ENCODE assay signal across 10 mouse cellular contexts in the genomic region with DNA sequence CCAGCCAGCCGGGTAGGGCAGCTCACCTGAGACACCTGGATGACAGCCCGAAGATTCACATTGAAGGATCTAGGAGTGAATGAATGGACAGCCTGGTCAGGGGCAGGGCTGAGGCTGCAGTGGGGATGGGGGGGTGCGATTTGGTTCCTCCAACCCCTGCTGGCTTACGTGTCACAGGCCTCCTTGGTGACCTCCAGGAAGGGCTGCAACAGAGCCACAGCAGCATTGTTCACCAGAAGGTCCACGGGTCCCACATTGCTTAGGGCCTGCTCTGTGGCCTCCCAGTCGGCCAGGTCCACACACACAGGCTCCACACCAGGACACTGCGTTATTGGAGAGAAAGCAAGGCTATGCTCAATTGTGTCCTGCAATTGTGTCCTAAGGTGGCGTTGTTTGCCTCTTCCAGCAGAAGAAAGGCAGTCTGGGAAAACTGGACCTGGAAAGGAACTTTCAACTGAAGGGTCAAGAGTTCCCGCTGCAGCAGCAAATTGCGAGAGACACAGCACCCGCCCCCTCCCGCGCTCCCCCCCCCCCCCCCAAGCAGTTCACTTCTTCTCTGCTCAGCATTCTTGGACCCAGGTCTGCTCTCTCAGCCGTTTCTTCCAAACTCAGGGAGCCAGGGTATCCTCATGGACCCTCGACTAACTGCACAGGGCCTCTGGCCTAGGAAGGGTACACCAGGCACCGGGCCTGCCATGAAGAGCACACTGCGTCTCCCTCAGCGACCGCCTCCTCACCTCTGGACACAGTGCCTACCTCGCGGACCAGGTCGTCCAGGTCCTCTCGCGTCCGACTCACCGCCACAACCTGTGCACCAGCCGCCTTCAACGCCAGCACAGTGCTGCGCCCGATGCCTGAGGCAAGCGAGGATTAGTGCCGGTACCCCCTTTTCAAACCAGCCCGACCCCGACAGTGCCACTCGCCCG. TPM values are rescaled to one million over a fixed set of nuclear protein-coding genes. Genes with fewer than 3 reads are reported as not detected.
DNase-seq lines count a peak whose midpoint lies in the region; ATAC-seq lines count a peak whose summit lies in the region.
"Had no signal": no experiment of that assay in that cellular context is flagged by ENCODE, and none has a peak within 500 bp of the region (broad histone marks: within the 10 kb centered on the region; RNA-seq: fewer than 3 reads in every experiment).

No protein-coding gene starts in this region.

- peak overlapping the region; percentile 73 for H3K9ac ChIP-seq in heart, embryonic 13.5 days

- H3K27me3 ChIP-seq in heart, embryonic 13.5 days (replicated peaks), result peaks cover 72% of the 10 kb centered on the region
- H3K27me3 ChIP-seq: Patski had no signal

- no peak overlapping the region for H3K27ac ChIP-seq in heart, embryonic 13.5 days (replicated peaks)
- H3K27ac ChIP-seq in brown adipose tissue, adult 24 weeks (replicated peaks; ENCODE audit: low read depth, low read length), result no peak overlapping the region

- WGBS in heart, embryonic 13.5 days, result 19% methylated on average over 34 of the region's 36 CpGs

- H3K4me3 ChIP-seq in heart, embryonic 13.5 days, result peak overlapping the region; percentile 59
- H3K4me3 ChIP-seq in brown adipose tissue, adult 24 weeks (ENCODE audit: insufficient read depth, low read depth, low read length), result peak overlapping the region; percentile 62

- DNase-seq in heart, postnatal 25 days (ENCODE audit: low spot score), result no peak
- DNase-seq in layer of hippocampus, postnatal 10 days (ENCODE audit: low spot score in 2 of 2), result no peak
- no peak for DNase-seq in urinary bladder, postnatal 25 days (ENCODE audit: low spot score)
- DNase-seq in layer of hippocampus, adult 18-20 months (ENCODE audit: low spot score in 2 of 2), result no peak

- H3K9me3 ChIP-seq in heart, embryonic 13.5 days, result no peaks in the 10 kb centered on the region

- no peaks in the 10 kb centered on the region for H3K36me3 ChIP-seq in heart, embryonic 13.5 days

- H3K4me1 ChIP-seq in heart, embryonic 13.5 days, result peaks cover 22% of the 10 kb centered on the region
- H3K4me1 ChIP-seq in brown adipose tissue, adult 24 weeks (ENCODE audit: control insufficient read depth, insufficient read depth, insufficient read length, low read length), result peaks cover 5% of the 10 kb centered on the region

- intact Hi-C loops in heart, postnatal 25 days (cut with DNase I), result no loop called here

- peak; percentile 2; the same call in 1 of the 2 replicates for ATAC-seq in heart, embryonic 13.5 days (ENCODE audit: extremely low read depth, insufficient number of reproducible peaks, low FRiP score, low TSS enrichment)
- peak; percentile 35 for ATAC-seq in inflammation-experienced regulatory T-cells, adult 6 months
- peak; percentile 40 for ATAC-seq in megakaryocyte-erythroid progenitor cell, adult 5-6 weeks (replicated peaks; ENCODE audit: low FRiP score, low TSS enrichment, poor library complexity, severe bottlenecking)

- H3K4me2 ChIP-seq in heart, embryonic 13.5 days, result peak overlapping the region; percentile 79

RNA-seq across cellular contexts. Expression of a gene that starts 0.6 kb away (rescaled TPM):
- 7.5 and 7.6 TPM in 2 replicates for polyA plus RNA-seq in heart, embryonic 13.5 days (2015; fragmentation: Nextera tagmentation; extraction: Ambion mirVana)
- 1 to 10 TPM; 6.8 to 7.5 TPM for total RNA-seq in heart, postnatal 25 days (2021)
- polyA plus RNA-seq in brown adipose tissue, adult 24 weeks (2012; ENCODE audit: insufficient read depth, insufficient read length, missing spikeins), result 9.4 and 15.5 TPM in 2 replicates
- polyA plus RNA-seq in inflammation-experienced regulatory T-cells, adult 6 months (2017; shearing (Covaris generic)), result 10 to 100 TPM; 20.5 to 29.7 (median 26.5) TPM
- total RNA-seq in megakaryocyte-erythroid progenitor cell, adult 5-6 weeks (2014; fragmentation: Nextera tagmentation), result 12.7 and 14.9 TPM in 2 replicates
- total RNA-seq in megakaryocyte-erythroid progenitor cell, adult 5-6 weeks (2017), result 6.2 and 10.2 TPM in 2 replicates
- 10 to 100 TPM in 1 of 2 experiments, 1 to 10 TPM in 1; 7.8 to 10.2 TPM for total RNA-seq in layer of hippocampus, postnatal 10 days (2021)
- 10 to 100 TPM; 12.3 to 13.6 TPM for total RNA-seq in layer of hippocampus, adult 18-20 months (2021)

RNA-seq across cellular contexts. Expression of a gene that starts 5.2 kb away (rescaled TPM):
- 6.4 and 9.8 TPM in 2 replicates for polyA plus RNA-seq in heart, embryonic 13.5 days (2015; fragmentation: Nextera tagmentation; extraction: Ambion mirVana)
- total RNA-seq in heart, postnatal 25 days (2021), result 1 to 10 TPM; 1.2 to 1.8 TPM
- polyA plus RNA-seq in brown adipose tissue, adult 24 weeks (2012; ENCODE audit: insufficient read depth, insufficient read length, missing spikeins), result 1.9 and 2.5 TPM in 2 replicates
- polyA plus RNA-seq in inflammation-experienced regulatory T-cells, adult 6 months (2017; shearing (Covaris generic)), result not detected
- 1.6 and 2.9 TPM in 2 replicates for total RNA-seq in megakaryocyte-erythroid progenitor cell, adult 5-6 weeks (2014; fragmentation: Nextera tagmentation)
- not detected in 2 replicates for total RNA-seq in megakaryocyte-erythroid progenitor cell, adult 5-6 weeks (2017)
- total RNA-seq in layer of hippocampus, postnatal 10 days (2021), result 100 to 1,000 TPM; 247 to 249 TPM
- 10 to 100 TPM; 32.0 to 40.0 TPM for total RNA-seq in layer of hippocampus, adult 18-20 months (2021)
- total RNA-seq: neutrophil, adult 5-6 weeks had no signal

RNA-seq across cellular contexts. Expression of a gene that starts 5.4 kb away (rescaled TPM):
- 2.1 and 3.8 TPM in 2 replicates for polyA plus RNA-seq in heart, embryonic 13.5 days (2015; fragmentation: Nextera tagmentation; extraction: Ambion mirVana)
- 10 to 100 TPM; 16.7 to 22.1 TPM for total RNA-seq in heart, postnatal 25 days (2021)
- polyA plus RNA-seq in brown adipose tissue, adult 24 weeks (2012; ENCODE audit: insufficient read depth, insufficient read length, missing spikeins), result 20.9 and 26.0 TPM in 2 replicates
- polyA plus RNA-seq in inflammation-experienced regulatory T-cells, adult 6 months (2017; shearing (Covaris generic)), result not detected
- total RNA-seq in megakaryocyte-erythroid progenitor cell, adult 5-6 weeks (2014; fragmentation: Nextera tagmentation), result not detected in 2 replicates
- total RNA-seq in megakaryocyte-erythroid progenitor cell, adult 5-6 weeks (2017), result not detected in 2 replicates
- total RNA-seq in layer of hippocampus, postnatal 10 days (2021), result 1 to 10 TPM; 2.6 to 2.8 TPM
- 1 to 10 TPM; 1.2 to 1.7 TPM for total RNA-seq in layer of hippocampus, adult 18-20 months (2021)

RNA-seq across cellular contexts. Expression of a gene that starts 12.8 kb away (rescaled TPM):
- 27.8 and 28.1 TPM in 2 replicates for polyA plus RNA-seq in heart, embryonic 13.5 days (2015; fragmentation: Nextera tagmentation; extraction: Ambion mirVana)
- total RNA-seq in heart, postnatal 25 days (2021), result 1 to 10 TPM; 5.6 to 6.2 TPM
- polyA plus RNA-seq in brown adipose tissue, adult 24 weeks (2012; ENCODE audit: insufficient read depth, insufficient read length, missing spikeins), result 3.0 and 6.2 TPM in 2 replicates
- 10 to 100 TPM; 19.4 to 39.4 (median 20.8) TPM for polyA plus RNA-seq in inflammation-experienced regulatory T-cells, adult 6 months (2017; shearing (Covaris generic))
- 25.3 and 34.4 TPM in 2 replicates for total RNA-seq in megakaryocyte-erythroid progenitor cell, adult 5-6 weeks (2014; fragmentation: Nextera tagmentation)
- 37.0 and 38.1 TPM in 2 replicates for total RNA-seq in megakaryocyte-erythroid progenitor cell, adult 5-6 weeks (2017)
- 10 to 100 TPM; 61.1 to 71.1 TPM for total RNA-seq in layer of hippocampus, postnatal 10 days (2021)
- total RNA-seq in layer of hippocampus, adult 18-20 months (2021), result 10 to 100 TPM; 49.1 to 60.5 TPM

RNA-seq across cellular contexts. Expression of a gene that starts 13.0 kb away (rescaled TPM):
- 120 and 122 TPM in 2 replicates for polyA plus RNA-seq in heart, embryonic 13.5 days (2015; fragmentation: Nextera tagmentation; extraction: Ambion mirVana)
- total RNA-seq in heart, postnatal 25 days (2021), result 10 to 100 TPM; 31.2 to 35.7 TPM
- 66.6 and 68.4 TPM in 2 replicates for polyA plus RNA-seq in brown adipose tissue, adult 24 weeks (2012; ENCODE audit: insufficient read depth, insufficient read length, missing spikeins)
- 100 to 1,000 TPM; 154 to 181 (median 169) TPM for polyA plus RNA-seq in inflammation-experienced regulatory T-cells, adult 6 months (2017; shearing (Covaris generic))
- total RNA-seq in megakaryocyte-erythroid progenitor cell, adult 5-6 weeks (2014; fragmentation: Nextera tagmentation), result 132 and 157 TPM in 2 replicates
- 95.0 and 99.4 TPM in 2 replicates for total RNA-seq in megakaryocyte-erythroid progenitor cell, adult 5-6 weeks (2017)
- 10 to 100 TPM; 30.1 to 32.0 TPM for total RNA-seq in layer of hippocampus, postnatal 10 days (2021)
- total RNA-seq in layer of hippocampus, adult 18-20 months (2021), result 10 to 100 TPM; 15.8 to 18.7 TPM

Comparison
In these comparisons a context has a peak if more than half of its experiments do, and no peak if none do; other contexts are left out.
1. RNA of a gene that starts 5.2 kb away (total RNA-seq): 247 to 249 TPM in layer of hippocampus, postnatal 10 days and 32.0 to 40.0 TPM in layer of hippocampus, adult 18-20 months; 1.2 to 1.8 TPM in heart, postnatal 25 days and 1.6 to 2.9 TPM in megakaryocyte-erythroid progenitor cell, adult 5-6 weeks; every median in the first group is over 4 times any median in the second.
2. RNA of a gene that starts 5.4 kb away (total RNA-seq): 16.7 to 22.1 TPM in heart, postnatal 25 days; 2.6 to 2.8 TPM in layer of hippocampus, postnatal 10 days, 1.2 to 1.7 TPM in layer of hippocampus, adult 18-20 months and not detected in megakaryocyte-erythroid progenitor cell, adult 5-6 weeks; every median in the first group is over 4 times any median in the second.
3. Peak in every context shown above with its lines, with median percentiles within 50 percentile points of each other: ATAC-seq.